Mouse (Mus musculus) brain, embryonic 18.5 days (tissue): ENCODE results near the gene Ssu2.
A peak's percentile ranks its signal among the peaks of the same experiment; 100 is the strongest.

Source experiments
- DNase-seq: peaks from one replicate; pipeline ENCODE4 v3.0.0-alpha.2; 2012; ENCODE audit warnings: low read depth, low spot score

Ssu2 gene

DNA sequence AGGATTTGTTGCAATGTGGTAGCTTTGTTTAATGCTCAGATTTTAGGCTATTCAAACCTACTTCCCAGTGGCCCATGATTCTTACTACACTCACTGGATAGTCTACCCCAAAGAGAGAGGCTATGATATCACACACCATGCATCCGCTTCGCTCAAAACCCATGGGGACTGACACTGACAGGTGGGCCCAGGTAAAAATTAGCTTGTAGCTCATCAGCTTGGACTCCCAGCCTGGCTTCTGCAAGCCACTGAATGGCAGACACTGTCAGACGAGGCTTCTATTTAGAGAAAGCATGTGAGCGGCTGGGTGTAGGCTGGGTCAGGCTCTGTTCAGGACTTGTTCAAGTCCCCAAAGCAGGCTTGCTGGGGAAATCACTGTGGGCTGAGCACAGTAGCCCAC lies 37.4 kb downstream of the Ssu2 start:
- DNase-seq: no peak

DNA sequence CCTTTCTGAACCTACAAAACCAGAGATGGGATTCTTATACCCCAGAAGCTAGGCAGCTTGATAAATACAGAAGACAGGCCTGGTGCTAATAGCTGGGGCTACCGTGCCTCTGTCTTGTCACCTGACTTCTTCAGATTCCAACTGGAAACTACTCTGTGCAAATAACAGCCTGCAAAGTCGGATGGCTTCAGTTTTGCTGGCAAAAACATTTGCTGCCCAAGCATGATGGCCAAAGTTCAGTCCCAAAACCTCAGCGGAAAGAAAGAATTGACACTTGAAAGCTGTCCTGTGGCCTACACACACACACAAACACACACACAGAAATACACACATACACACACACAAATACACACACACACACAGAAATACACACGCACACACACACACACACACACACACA lies 48.8 kb downstream of the Ssu2 start:
- DNase-seq: no peak

DNA sequence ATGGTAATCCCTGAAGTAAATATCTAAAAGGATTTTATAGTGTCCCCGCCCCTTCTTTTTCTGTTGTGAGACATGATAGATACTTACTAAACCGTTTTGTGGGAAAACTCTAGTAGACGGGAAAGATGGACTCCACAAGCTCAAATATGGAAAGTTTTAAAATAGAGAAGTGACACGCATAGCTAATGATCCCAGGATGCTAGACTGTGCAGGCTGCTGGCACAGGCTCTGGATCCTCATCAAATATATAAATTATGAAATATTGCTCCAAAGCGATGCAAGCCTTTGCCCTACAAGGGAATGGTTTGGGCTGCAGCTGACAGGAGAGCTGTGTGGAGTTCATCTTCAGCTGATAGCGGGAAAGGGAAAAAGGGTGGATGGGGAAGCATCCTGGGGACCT lies 50.2 kb downstream of the Ssu2 start:
- DNase-seq: no peak

DNA sequence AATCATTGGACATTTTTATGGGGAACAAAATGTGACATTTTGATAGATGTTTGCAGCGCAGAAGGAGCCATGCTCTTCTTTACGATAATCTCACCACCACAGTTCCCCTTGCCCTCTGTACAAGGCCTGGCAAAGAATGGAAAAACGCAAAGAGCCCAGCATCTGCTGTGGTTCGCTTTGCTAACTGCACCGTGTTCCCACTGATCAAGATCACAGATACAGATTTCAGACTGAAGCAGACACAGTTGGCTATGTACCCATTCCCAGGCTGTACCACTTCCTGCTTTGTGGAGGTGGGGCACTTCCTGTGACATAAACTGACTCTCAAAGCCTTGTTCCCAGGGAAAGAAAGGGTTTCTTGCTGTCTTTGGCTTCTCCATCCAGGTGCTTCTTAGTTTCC lies 53.9 kb downstream of the Ssu2 start:
- no peak for DNase-seq

DNA sequence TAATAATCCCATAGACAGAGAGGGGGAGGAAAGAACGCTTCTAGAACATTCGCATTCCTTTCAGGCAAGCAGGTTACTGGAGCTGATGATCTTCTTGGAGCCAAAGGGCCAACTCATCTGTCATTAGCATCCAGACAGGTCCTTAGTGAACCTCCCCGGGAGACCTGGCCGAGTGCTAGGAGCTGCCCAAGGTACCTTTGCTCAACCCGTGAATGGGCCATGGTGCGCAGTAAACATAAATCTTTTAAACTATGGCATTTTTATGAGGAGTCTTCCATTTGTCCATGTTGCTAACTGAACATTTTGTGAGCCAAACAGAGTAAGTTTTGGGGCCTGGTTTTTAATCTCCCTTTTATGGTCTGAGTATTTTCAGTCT lies 56.6 kb downstream of the Ssu2 start:
- no peak for DNase-seq

DNA sequence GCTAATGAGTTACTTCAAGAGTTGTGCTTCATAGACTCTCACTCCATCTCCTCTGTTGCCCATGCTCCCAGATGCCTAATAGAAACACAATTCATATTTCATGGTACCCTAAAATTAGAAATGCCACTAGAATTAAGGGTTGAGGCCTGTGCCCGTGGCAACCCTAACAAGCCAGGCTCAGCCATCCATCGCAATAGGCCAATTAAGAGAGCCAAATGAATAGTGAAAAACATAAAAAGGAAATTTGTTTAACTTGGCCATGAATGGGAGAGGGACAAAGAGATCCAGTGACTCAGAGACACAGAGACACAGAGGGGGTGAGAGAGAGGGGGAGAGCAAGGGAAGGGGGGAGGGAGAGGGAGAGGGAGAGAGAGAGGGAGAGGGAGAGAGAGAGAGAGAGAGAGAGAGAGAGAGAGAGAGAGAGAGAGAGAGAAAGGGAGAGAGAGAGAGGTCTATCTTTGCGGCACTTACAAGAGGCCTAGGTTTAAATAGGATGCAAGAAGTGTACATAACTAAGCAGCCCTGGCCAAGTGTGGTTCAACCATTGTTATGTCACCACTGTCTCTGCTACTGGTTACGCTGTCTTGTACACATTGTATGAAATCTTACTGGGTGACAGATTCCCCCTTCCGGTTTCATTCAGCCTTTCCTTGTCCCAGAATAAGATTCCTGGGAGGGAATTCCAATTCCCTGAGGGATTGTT lies 57.2 kb downstream of the Ssu2 start:
- no peak for DNase-seq

DNA sequence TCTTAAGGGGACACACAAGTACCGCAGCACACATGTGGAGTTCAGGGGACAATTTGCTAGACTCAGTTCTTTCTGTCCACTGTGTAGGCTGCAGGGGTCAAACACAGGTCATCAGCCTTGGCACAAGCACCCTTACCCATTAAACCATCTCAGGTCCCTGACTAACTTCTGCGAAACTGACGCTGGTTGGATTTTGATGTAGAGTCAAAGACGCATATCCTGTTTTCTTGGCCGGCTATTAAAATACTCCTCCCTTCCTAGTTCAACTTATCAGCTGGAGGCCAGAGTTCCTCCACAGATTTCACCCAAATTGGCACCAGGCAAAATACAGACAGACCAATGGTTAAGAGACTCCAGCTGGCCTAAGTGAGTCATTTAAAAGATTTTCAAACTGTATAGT lies 60.0 kb downstream of the Ssu2 start:
- no peak for DNase-seq

DNA sequence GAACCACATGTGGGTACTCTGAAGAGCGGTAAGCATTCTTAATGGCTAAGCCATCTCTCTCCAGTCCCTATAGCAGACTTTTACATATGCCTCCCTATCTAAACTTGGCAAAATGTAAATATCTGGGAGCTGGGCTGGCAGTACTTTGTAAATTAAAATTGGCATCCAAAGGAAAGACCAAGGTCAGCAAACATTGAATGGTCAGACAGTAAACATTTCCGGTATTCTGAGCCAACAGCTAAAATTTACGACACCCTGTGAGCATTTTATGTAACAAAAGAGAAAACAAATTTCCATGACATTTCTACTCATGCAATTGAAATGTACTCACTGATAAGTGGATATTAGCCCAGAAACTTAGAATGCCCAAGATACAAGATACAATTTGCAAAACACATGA lies 62.6 kb downstream of the Ssu2 start:
- no peak for DNase-seq

DNA sequence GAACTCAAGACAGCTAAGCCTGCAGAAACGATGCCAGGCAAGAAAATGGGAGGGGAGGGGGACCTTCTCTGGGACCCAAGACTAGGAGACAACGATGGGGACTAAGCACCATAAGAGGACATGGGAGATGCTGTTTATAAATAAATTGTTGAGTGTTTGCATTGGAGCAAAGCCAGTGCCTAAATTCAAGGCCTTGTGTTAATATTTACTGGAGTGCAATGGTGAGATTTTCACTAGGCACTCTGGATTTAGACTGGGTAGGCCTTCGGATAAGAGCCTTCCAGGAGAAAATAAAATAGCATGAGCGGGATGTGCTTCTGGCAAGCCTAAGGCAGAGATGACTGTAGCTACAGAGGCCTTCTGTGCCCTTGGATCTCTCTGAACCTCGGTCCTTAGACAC lies 64.9 kb downstream of the Ssu2 start:
- DNase-seq: no peak

DNA sequence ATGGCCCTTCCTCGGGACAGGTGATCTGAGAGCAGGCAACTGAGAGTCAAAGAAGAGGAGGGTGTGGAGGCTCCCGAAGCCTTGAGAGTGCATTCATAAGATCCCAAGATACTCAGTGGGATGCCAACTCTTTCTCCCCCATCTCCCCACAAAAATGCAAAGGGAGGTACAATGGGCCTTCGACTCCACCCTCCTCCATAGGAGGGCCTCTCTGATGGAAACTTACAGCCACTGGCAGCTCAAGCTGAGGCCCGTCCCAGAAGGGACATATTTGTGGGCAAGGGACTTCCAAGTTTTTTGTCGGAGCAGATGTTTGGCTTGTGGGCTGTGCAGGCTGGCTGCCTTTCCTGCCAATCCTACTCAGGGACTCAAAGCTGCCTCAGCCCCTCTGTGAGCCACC lies 67.1 kb downstream of the Ssu2 start:
- DNase-seq: no peak

DNA sequence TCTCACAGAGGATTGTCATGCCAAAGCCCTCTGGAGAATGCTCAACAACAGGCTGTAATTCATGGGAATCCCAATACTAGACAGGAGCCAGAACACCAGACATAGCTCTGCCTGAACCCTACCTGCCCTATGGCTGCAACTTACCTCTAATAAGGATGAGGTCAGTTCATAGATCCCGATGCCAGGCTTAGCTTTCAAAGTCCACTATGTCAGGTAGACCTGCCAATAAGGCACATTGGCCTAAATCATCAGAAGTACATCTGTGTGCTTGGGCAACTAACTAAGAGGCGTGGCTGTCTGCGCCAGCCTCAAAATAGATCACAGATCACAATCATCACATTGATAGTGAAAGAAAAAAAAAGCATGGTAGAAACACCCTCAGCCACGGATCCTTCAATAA lies 68.4 kb downstream of the Ssu2 start:
- DNase-seq: no peak

DNA sequence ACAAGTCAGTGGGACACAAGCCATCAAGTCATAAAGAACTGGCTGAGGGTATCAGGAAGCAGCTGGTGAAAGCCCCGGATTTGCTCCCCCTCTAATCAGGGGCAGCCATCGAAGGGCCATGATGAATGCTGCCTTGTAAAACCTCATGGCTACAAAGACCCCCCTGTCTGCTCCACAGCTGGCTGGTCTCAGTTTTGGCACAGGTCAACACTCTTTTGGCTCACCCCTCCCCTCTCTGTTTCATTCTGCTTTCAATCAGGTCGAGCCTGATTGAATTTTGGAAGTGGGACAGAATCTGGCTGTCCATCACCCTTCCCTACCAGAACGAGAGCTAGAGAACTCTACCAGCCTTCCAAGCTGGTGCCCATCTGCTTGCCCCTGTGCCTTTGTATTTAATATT lies 76.4 kb downstream of the Ssu2 start:
- peak; percentile 24 for DNase-seq

DNA sequence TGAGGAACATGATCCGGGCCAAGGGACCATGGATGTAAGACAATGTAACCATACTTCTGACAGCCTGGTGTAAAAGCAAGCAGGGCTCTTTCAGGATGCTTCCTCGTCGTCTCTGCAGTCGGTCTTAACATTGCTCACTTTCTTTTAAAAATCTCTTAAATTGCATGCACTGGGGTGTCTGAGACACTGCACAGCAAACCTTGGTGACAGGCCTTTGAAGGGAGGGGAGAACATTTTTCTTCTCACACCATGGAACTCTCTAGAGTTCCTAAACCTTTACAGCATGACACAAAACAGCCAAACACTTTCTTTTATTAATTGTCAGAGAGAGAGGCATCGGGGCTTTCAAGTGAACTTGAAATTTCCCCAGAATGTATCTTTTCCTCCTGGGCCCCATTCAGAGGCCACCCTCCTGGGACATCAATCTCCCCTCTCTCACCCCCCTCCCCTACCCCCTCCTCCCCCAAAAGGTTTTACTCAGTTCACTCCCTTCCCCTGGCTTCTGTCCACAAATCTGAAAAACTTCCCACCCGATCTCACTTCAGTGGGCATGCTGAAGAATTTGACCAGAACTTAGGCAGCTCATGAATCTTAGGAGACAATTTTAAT lies 78.4 kb downstream of the Ssu2 start:
- no peak for DNase-seq
